Mouse (Mus musculus): ENCODE results near the gene Mlycd.

DNA sequence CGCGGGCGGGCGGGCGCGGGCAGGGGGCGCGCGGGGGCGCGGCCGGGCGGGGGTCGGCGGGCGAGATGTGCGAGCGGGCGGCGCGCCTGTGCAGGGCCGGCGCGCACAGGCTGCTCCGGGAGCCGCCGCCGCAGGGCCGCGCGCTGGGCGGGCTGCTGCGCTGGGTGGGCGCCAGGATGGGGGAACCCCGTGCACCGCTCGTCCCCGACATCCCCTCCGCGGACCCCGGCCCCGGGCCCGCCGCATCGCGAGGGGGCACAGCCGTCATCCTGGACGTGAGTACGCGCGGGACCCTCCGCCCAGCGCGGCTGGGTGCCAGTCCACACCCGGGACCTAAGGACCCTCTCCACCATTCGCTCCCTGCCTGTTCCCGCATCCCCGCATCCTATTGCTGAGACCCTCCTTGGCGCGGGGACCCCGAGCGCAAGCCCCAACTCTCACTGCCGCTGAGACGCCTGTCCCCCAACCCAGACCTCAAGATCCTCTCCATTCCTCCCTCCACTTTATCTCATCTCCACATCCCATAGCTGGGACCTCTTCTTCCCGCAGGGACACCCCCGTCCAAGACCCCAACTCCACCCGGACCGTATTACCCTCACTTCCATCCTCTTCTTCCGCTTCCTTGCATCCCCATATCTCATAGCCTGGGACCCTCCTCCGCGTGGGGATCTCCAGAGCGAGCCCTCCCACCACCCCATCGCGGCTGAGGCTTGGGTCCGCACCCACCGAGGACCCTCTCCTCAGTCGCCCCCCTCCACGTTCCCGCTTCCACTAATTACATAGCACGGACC lies 52.5 kb downstream of the Mlycd start:
- TF ChIP-seq CTCF (IDR thresholded peaks at IDR 0.05; ENCODE audit: borderline replicate concordance, extremely low read depth, insufficient read depth, insufficient read length) = no peak
- no peak for TF ChIP-seq POLR2A (IDR thresholded peaks at IDR 0.05; ENCODE audit: borderline replicate concordance, extremely low read depth, insufficient read depth, insufficient read length, poor library complexity, severe bottlenecking)

All from brain, embryonic 14.5 days (tissue).